Mouse (Mus musculus): ENCODE measurements around the gene Zfp68.
"Not testable (repeated sequence)": the region's sequence is repeated elsewhere in the genome, so short reads cannot be mapped to it uniquely, and the experiment has no call there.

The Zfp68 gene

DNA sequence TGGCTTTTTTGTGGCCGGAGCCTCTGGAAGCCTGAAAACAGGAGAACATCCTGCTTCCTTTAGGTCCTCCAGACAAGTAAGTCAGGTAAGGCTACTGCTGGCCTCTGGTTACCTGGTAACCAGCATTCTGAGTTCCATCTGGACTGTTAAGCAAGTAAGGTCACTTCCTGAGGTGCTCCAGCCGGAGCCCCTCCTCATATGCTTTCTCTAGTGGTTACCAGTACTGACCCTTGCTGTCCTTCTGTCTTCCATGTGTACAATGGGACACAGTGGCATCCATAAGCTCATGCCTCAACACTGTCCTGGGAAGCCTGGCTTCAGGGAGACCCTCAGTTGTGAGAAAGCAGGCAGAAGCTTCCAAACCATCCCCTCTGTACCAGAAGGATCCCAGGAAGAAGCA is 54.9 kb downstream of the Zfp68 start, which contains the start of gene 1700123K08Rik:
TSS of gene 1700123K08Rik (minus strand) at position 101 of the 400 bp plus-strand sequence.
- TF ChIP-seq GATA4 (IDR thresholded peaks at IDR 0.05; ENCODE audit: insufficient replicate concordance, low read length) = not testable (repeated sequence)
